Mouse (Mus musculus) G1E (cell line): ENCODE data around the gene Gm14443.
"Not testable (repeated sequence)": the region's sequence is repeated elsewhere in the genome, so short reads cannot be mapped to it uniquely, and the experiment has no call there.

Source experiments
- CTCF ChIP-seq: IDR thresholded peaks from 2 replicates; pipeline ENCODE4 v1.5.1; 2012; ENCODE audit warnings: low read depth, low read length, inconsistent platforms, mixed read lengths
- GATA1 ChIP-seq: IDR thresholded peaks from 2 replicates; pipeline ENCODE4 v1.6.1; 2012; ENCODE audit warnings: borderline replicate concordance, low read length, inconsistent platforms, mixed read lengths
- POLR2AphosphoS5 ChIP-seq: IDR thresholded peaks from 2 replicates; pipeline ENCODE4 v1.6.1; 2012; ENCODE audit warnings: low read depth, low read length, inconsistent platforms; ENCODE audit not compliant: insufficient replicate concordance
- TAL1 ChIP-seq: conservative IDR thresholded peaks from 2 replicates; pipeline ENCODE4 v1.6.1; 2012; ENCODE audit warnings: low read depth, low read length, inconsistent platforms, mixed read lengths

- TF ChIP-seq GATA1, CTCF, POLR2AphosphoS5, TAL1: not testable (repeated sequence)
Observed at GRCm38 (mm10) chr2:175165110-175165509, 10.6 kb downstream of the Gm14443 start.
